Mouse (Mus musculus) midbrain, embryonic 16.5 days (tissue): ENCODE results near the gene Lrrn4cl. TPM values are rescaled to one million over a fixed set of nuclear protein-coding genes. Genes with fewer than 3 reads are reported as not detected.

Experiments used
- ATAC-seq: fragments of 200-750 bp; cut with Nextera tagmentation; 2 replicates; pipeline ENCODE4 v1.8.0; 2017; ENCODE audit warnings: moderate TSS enrichment
- H3K27ac ChIP-seq: fragments of 300-500 bp; sonication (generic); 2 replicates; pipeline ENCODE4 v1.5.1; 2014; ENCODE audit warnings: mild to moderate bottlenecking, low read length, mixed read lengths
- H3K27me3 ChIP-seq: fragments of 300-500 bp; sonication (generic); 2 replicates; pipeline ENCODE4 v1.6.1; 2014; ENCODE audit warnings: low read depth, low read length, mixed read lengths; ENCODE audit not compliant: control insufficient read depth, insufficient read depth
- H3K36me3 ChIP-seq: fragments of 300-500 bp; sonication (generic); 2 replicates; pipeline ENCODE4 v1.6.1; 2014; ENCODE audit warnings: mild to moderate bottlenecking, low read length, moderate library complexity, mixed read lengths; ENCODE audit not compliant: control insufficient read depth, insufficient read depth
- H3K4me1 ChIP-seq: fragments of 300-500 bp; sonication (generic); 2 replicates; pipeline ENCODE4 v1.6.1; 2014; ENCODE audit warnings: mild to moderate bottlenecking, low read length, mixed read lengths; ENCODE audit not compliant: control insufficient read depth, insufficient read depth
- H3K4me2 ChIP-seq: fragments of 300-500 bp; sonication (generic); 2 replicates; pipeline ENCODE4 v1.6.1; 2014; ENCODE audit warnings: mild to moderate bottlenecking, low read length, mixed read lengths
- H3K4me3 ChIP-seq: fragments of 300-500 bp; sonication (generic); 2 replicates; pipeline ENCODE4 v1.5.1; 2014; ENCODE audit warnings: low read depth, mild to moderate bottlenecking, low read length, moderate library complexity, mixed read lengths
- H3K9ac ChIP-seq: fragments of 300-500 bp; sonication (generic); 2 replicates; pipeline ENCODE4 v1.6.1; 2014; ENCODE audit warnings: low read depth, low read length, mixed read lengths
- H3K9me3 ChIP-seq: fragments of 300-500 bp; sonication (generic); replicated peaks from 2 replicates; pipeline ENCODE4 v1.6.1; 2014; ENCODE audit warnings: mild to moderate bottlenecking, low read length, mixed read lengths; ENCODE audit not compliant: control insufficient read depth, poor library complexity, severe bottlenecking
- WGBS: fragments of 180-500 bp; shearing (Covaris S2); extraction: QIAGEN DNeasy Blood & Tissue Kit; methylation state at CpG from one replicate; pipeline ENCODE4 v1.1.7; 2014; 5-methylcytosine and 5-hydroxymethylcytosine counted together
- microRNA-seq: library from miRNA; unstranded; fragments of <30 nt; microRNA quantifications from one replicate; pipeline ENCODE4, GENCODE M21; 2017
- polyA plus RNA-seq: library from polyadenylated mRNA; unstranded; fragments of >200 nt; fragmentation: Nextera tagmentation; extraction: Ambion mirVana; gene quantifications from 2 replicates; pipeline ENCODE4 v1.2.1, GENCODE M21; 2015

The Lrrn4cl gene
- polyA plus RNA-seq, 1 experiment from 2014 or later = 0.92 TPM

GRCm38 (mm10) chr19:8898576-8898975, 48.0 kb downstream of the Lrrn4cl start:
- Histone ChIP-seq H3K36me3 (peaks cover 15% of the 10 kb centered on the region), H3K4me2 (peak overlapping the region; percentile 84), H3K9me3 (no peaks in the 10 kb centered on the region), H3K4me3 (peak overlapping the region; percentile 71), H3K9ac (peak overlapping the region; percentile 88), H3K27me3 (no peaks in the 10 kb centered on the region), H3K4me1 (peaks cover 23% of the 10 kb centered on the region), H3K27ac (peak overlapping the region; percentile 91)
- 14% methylated on average over 13 of the region's 13 CpGs for whole genome bisulfite sequencing
- ATAC-seq = no peak

GRCm38 (mm10) chr19:8899079-8899478, 48.5 kb downstream of the Lrrn4cl start:
- Histone ChIP-seq H3K4me2 (peak overlapping the region; percentile 84), H3K9me3 (no peaks in the 10 kb centered on the region), H3K4me3 (peak overlapping the region; percentile 71), H3K27ac (no peak overlapping the region), H3K27me3 (no peaks in the 10 kb centered on the region), H3K36me3 (peaks cover 15% of the 10 kb centered on the region), H3K4me1 (peaks cover 18% of the 10 kb centered on the region), H3K9ac (peak overlapping the region; percentile 88)
- 63% methylated on average over 3 of the region's 3 CpGs for WGBS
- no peak for ATAC-seq

- Histone ChIP-seq H3K9me3 (no peaks in the 10 kb centered on the region), H3K27me3 (no peaks in the 10 kb centered on the region), H3K4me2 (no peak overlapping the region), H3K36me3 (peaks cover 36% of the 10 kb centered on the region), H3K9ac (no peak overlapping the region), H3K4me1 (peaks cover 9% of the 10 kb centered on the region), H3K27ac (no peak overlapping the region), H3K4me3 (no peak overlapping the region)
- ATAC-seq = no peak
- 95% methylated on average over 5 of the region's 5 CpGs for WGBS
Observed at GRCm38 (mm10) chr19:8903412-8903811, 52.8 kb downstream of the Lrrn4cl start.

Small RNAs within 50 kb of the gene (microRNA-seq; reads per million reads assigned to microRNA genes)
- 0.69 reads per million for gene Mir5136

Other genes starting within 250 kb of the Lrrn4cl start
- gene Slc22a6, start 232.7 kb upstream of the Lrrn4cl start, polyA plus RNA-seq = 9.2 and 10.0 TPM in 2 replicates
- 0.53 and 0.65 TPM in 2 replicates for gene Chrm1, start 187.0 kb upstream of the Lrrn4cl start, polyA plus RNA-seq
- gene Slc3a2, start 127.4 kb upstream of the Lrrn4cl start, polyA plus RNA-seq = 176 and 182 TPM in 2 replicates
- gene Wdr74, start 114.9 kb upstream of the Lrrn4cl start, polyA plus RNA-seq = 93.1 and 95.9 TPM in 2 replicates
- gene 1700092M07Rik, start 110.0 kb upstream of the Lrrn4cl start, polyA plus RNA-seq = 1.2 and 1.8 TPM in 2 replicates
- gene Stx5a, start 109.4 kb upstream of the Lrrn4cl start, polyA plus RNA-seq = 122 and 123 TPM in 2 replicates
- gene Nxf1, start 93.7 kb upstream of the Lrrn4cl start, polyA plus RNA-seq = 146 and 169 TPM in 2 replicates
- 195 and 202 TPM in 2 replicates for gene Tmem223, start 79.8 kb upstream of the Lrrn4cl start, polyA plus RNA-seq
- 26.4 and 26.6 TPM in 2 replicates for gene Tmem179b, start 76.3 kb upstream of the Lrrn4cl start, polyA plus RNA-seq
- gene Taf6l, start 64.4 kb upstream of the Lrrn4cl start, polyA plus RNA-seq = 30.7 and 32.9 TPM in 2 replicates
- gene Polr2g, start 52.2 kb upstream of the Lrrn4cl start, polyA plus RNA-seq = 136 and 140 TPM in 2 replicates
- 7.6 and 8.9 TPM in 2 replicates for gene Zbtb3, start 48.2 kb upstream of the Lrrn4cl start, polyA plus RNA-seq
- 55.0 and 61.6 TPM in 2 replicates for gene Ttc9c, start 31.4 kb upstream of the Lrrn4cl start, polyA plus RNA-seq
- gene Hnrnpul2, start 30.8 kb upstream of the Lrrn4cl start, polyA plus RNA-seq = 5.3 and 6.2 TPM in 2 replicates
- gene AC129217.1, start 21.0 kb upstream of the Lrrn4cl start, polyA plus RNA-seq = not detected in 2 replicates
- 101 and 105 TPM in 2 replicates for gene Bscl2, start 13.3 kb upstream of the Lrrn4cl start, polyA plus RNA-seq
- 477 and 539 TPM in 2 replicates for gene Gng3, start 11.6 kb upstream of the Lrrn4cl start, polyA plus RNA-seq
- 130 and 142 TPM in 2 replicates for gene Ubxn1, start 20.7 kb downstream of the Lrrn4cl start, polyA plus RNA-seq
- gene Uqcc3, start 30.2 kb downstream of the Lrrn4cl start, polyA plus RNA-seq = 54.5 and 59.8 TPM in 2 replicates
- gene Lbhd1, start 33.0 kb downstream of the Lrrn4cl start, polyA plus RNA-seq = 30.5 and 31.7 TPM in 2 replicates
- not detected in 2 replicates for gene Gm49403, start 33.2 kb downstream of the Lrrn4cl start, polyA plus RNA-seq
- gene 1810009A15Rik, start 38.1 kb downstream of the Lrrn4cl start, polyA plus RNA-seq = 35.4 and 39.2 TPM in 2 replicates
- 0.43 TPM in 1 of 2 replicates, not detected in the other for gene Gm49416, start 38.2 kb downstream of the Lrrn4cl start, polyA plus RNA-seq
- 29.2 and 30.9 TPM in 2 replicates for gene Ints5, start 42.2 kb downstream of the Lrrn4cl start, polyA plus RNA-seq
- 76.8 and 84.0 TPM in 2 replicates for gene Ganab, start 47.3 kb downstream of the Lrrn4cl start, polyA plus RNA-seq
- gene B3gat3, start 69.6 kb downstream of the Lrrn4cl start, polyA plus RNA-seq = 87.8 and 95.7 TPM in 2 replicates
- 1.4 and 2.2 TPM in 2 replicates for gene Rom1, start 78.6 kb downstream of the Lrrn4cl start, polyA plus RNA-seq
- 8.6 and 9.1 TPM in 2 replicates for gene Eml3, start 78.8 kb downstream of the Lrrn4cl start, polyA plus RNA-seq
- 108 and 121 TPM in 2 replicates for gene Mta2, start 91.1 kb downstream of the Lrrn4cl start, polyA plus RNA-seq
- 25.6 and 26.2 TPM in 2 replicates for gene Tut1, start 103.1 kb downstream of the Lrrn4cl start, polyA plus RNA-seq
- gene Eef1g, start 116.3 kb downstream of the Lrrn4cl start, polyA plus RNA-seq = 283 and 293 TPM in 2 replicates
- 2.7 and 3.2 TPM in 2 replicates for gene Ahnak, start 138.5 kb downstream of the Lrrn4cl start, polyA plus RNA-seq
- not detected in 2 replicates for gene Scgb1a1, start 237.2 kb downstream of the Lrrn4cl start, polyA plus RNA-seq